Mouse (Mus musculus) A20 (cell line): Measurements from ENCODE around the gene Gpnmb.

Source experiments
- DNase-seq: peaks from one replicate; pipeline ENCODE4 v3.0.0-alpha.2; 2011; ENCODE audit warnings: low read depth, low spot score

Gene Gpnmb

GRCm38 (mm10) chr6:49031230-49031629 is 5.1 kb upstream of the Gpnmb start:
- peak; percentile 19 for DNase-seq

DNA sequence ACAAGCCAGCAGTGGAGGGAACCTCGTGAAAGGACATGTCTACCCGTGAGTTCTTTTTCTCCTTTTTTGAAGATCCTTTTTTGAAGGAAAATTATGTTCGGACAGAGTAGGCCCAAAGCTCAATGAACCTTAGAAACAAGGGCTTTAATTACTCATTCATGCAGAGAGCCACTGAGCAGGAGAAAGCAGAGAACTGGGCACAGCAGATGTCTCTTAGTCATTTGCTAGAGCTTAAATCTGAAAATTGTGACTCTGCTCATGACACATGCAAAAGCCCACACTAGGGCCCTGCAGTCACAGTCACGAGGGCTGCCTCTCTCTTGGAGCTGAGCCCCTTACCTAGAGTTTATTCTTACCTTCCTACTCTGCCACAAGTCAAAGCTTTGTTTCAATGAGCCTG is 3.6 kb upstream of the Gpnmb start:
- no peak for DNase-seq

DNA sequence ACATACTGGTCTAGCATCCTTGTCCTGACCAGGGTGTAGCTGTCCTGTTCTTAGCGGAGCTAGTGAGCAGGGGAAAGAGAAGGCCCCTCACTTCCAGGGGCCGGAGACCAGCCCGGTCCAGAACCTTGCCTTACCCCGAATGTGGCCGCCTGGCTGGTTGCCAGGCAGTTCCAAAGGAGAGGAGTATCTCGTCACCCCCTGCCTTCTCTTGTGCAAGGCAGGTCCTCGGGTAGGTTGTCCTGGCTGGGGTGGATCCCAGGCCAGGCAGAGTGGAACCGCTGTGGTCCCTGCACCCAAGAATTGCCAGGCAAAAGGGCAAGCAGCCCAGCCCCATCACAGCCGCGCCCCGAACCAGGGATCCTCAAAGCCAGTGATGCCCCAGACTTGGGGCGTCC is 919 bp downstream of the Gpnmb start:
- DNase-seq: no peak

- DNase-seq: peak; percentile 73
These were observed 3.3 kb downstream of the Gpnmb start for GRCm38 (mm10) chr6:49039470-49040180.

- peak; percentile 39 for DNase-seq
These were observed 10.2 kb downstream of the Gpnmb start for GRCm38 (mm10) chr6:49046502-49046901.

DNA sequence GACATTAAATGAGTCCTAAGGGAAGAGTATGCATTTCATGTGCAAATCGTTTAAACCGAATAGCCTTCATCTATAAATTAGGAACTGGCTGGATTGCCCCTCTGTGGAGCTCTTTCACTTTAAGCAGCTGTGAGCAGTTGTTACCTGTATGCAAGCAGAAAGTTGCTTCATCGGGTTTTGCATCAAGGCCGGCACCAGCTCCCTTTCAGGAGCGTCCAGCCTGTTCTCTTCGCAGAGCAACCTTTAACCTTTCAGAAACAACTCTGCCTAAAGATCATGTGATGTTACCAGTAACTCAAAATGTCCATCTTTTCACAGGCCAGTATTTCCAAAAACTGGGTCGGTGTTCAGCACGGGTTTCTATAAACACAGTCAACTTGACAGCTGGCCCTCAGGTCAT is 10.6 kb downstream of the Gpnmb start:
- no peak for DNase-seq

DNA sequence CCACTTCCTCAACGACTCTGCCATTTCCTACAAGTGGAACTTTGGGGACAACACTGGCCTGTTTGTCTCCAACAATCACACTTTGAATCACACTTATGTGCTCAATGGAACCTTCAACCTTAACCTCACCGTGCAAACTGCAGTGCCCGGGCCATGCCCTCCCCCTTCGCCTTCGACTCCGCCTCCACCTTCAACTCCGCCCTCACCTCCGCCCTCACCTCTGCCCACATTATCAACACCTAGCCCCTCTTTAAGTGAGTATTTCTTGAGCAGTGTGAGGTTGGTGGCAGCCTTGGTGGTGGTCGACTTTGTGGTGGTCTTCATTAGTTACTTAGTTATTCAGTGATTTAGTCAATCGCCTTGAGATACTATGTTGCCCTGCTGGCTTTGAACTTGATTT is 11.5 kb downstream of the Gpnmb start:
- DNase-seq: no peak

DNA sequence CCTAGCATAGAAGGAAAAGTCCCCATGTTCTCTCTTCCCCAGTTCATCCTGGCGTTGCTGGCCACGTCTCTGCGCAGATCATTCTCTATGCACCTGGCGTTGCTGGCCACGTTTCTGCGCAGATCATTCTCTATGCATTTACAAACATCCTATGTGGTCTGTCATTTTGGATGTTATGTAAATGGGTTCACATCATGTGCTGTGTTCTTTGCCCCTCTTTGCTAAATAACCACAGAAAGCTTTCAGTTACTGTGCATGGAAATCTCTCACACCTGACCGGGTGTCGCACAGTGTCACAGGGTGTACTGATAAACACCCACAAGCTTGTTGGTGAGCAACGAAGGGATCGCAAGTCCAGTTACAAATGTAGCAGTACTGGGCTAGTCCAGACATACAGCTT is 12.0 kb downstream of the Gpnmb start:
- no peak for DNase-seq

- DNase-seq: no peak
These were observed 14.5 kb downstream of the Gpnmb start for GRCm38 (mm10) chr6:49050677-49051410.

DNA sequence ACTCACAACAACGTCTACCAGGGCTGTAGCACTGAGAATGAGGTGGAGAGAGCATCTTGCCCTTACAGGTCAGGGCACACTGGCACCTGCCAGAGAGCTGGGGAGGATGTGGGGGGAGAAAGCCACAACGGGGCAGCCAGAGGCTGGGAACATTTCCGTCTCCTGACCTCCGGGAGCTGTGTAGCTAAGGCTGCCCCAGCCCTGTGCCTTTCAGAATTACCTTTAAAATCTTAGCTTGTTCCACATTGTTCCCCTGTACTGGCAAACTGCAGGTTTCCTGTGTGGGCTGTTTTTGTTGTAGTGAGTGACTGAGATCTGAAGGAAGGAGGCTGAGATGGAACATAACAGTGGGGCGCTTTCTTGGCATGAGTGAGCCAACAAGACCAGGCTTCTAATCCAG is 15.8 kb downstream of the Gpnmb start:
- DNase-seq: no peak

GRCm38 (mm10) chr6:49055256-49055733 is 18.9 kb downstream of the Gpnmb start:
- DNase-seq: no peak

- DNase-seq: no peak
These were observed 19.7 kb downstream of the Gpnmb start for GRCm38 (mm10) chr6:49056009-49056408.

GRCm38 (mm10) chr6:49057053-49058021 is 21.0 kb downstream of the Gpnmb start:
- peak; percentile 70 for DNase-seq

- DNase-seq: no peak
These were observed 32.0 kb downstream of the Gpnmb start for GRCm38 (mm10) chr6:49068361-49068760.

- DNase-seq: peak; percentile 94
These were observed 37.2 kb downstream of the Gpnmb start, which contains the start of gene Malsu1 for GRCm38 (mm10) chr6:49073304-49074116. Gene Malsu1, plus strand, starts transcription at chr6:49073795.

DNA sequence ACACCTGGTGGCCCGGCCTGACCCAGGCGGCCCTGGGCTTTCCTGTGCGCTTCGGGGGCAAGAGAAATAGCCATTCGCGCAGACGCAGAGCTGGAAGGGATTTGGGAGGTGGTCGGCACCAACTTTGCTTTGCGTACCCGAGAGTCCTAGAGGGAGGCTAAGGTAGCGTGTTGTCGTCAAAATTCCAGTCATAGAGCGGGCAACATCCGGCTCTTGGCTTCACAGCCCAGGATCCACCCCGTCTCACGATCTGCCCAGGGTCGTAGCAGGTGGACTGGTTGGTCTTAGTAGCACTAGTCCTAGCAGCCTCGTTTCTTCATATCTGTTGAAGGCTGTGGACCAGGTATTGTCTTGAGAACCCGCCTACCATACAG is 37.8 kb downstream of the Gpnmb start:
- no peak for DNase-seq

DNA sequence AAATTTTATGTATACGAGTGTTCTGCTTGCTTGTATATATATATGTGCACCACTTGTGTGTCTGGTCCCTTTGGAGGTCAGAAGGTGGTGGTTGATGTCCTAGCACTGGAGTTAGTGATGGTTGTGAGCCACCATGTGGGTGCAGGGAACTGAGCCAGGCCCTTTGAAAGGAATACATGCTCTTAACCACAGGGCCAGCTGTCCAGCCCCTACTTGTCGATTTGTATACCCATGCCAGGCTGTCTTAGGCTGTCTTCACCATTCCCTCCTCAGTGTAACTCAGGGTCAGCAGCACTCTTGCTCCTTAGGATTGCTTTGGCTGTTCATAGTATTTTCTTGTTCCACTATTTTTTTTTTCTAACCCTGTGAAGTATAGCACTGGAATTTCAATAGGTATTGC is 41.5 kb downstream of the Gpnmb start:
- no peak for DNase-seq

- no peak for DNase-seq
These were observed 43.0 kb downstream of the Gpnmb start for GRCm38 (mm10) chr6:49079313-49079712.

GRCm38 (mm10) chr6:49083008-49083407 is 46.7 kb downstream of the Gpnmb start:
- no peak for DNase-seq

GRCm38 (mm10) chr6:49094968-49095367 is 58.6 kb downstream of the Gpnmb start:
- no peak for DNase-seq

DNA sequence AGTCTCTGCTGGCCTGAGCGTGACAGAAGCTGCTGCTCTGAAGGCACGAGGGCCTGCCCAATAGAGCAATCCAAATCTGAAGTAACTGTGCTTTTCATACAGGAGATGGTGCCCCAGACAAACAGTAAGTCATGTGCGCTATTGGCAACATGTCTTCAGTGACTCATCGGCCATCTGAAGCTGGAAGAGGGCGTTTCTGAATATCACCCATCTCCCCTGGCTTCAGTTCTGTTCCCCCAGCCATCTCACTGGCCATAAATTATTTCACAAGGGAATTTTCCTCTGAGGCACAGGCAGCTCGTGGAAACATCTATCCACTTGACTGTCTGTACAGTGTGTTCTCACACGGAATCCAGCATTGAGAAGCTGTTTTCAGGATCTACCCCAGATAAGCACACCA is 60.1 kb downstream of the Gpnmb start:
- DNase-seq: no peak
